Mouse (Mus musculus) gastrocnemius, adult 8-10 months (tissue): ENCODE data around the gene Srsf3. TPM values are rescaled to one million over a fixed set of nuclear protein-coding genes. Genes with fewer than 3 reads are reported as not detected.

ENCODE experiments used
- DNase-seq, 2 experiments: peaks; one replicate each; pipeline ENCODE4 v3.0.0; 2022; ENCODE audit warnings: low spot score in 2 of 2
- total RNA-seq, 4 experiments: library from RNA; stranded (reverse); gene quantifications; 2 replicates each; pipeline ENCODE4 v1.2.4; 2022

Srsf3 gene
- total RNA-seq, 4 experiments from 2014 or later = 29.4 to 43.1 (median 37.1) TPM

- peak in 1 of 2 experiments; percentile 1 for DNase-seq
Measured at GRCm38 (mm10) chr17:29086916-29087315, 54.5 kb downstream of the Srsf3 start.

DNA sequence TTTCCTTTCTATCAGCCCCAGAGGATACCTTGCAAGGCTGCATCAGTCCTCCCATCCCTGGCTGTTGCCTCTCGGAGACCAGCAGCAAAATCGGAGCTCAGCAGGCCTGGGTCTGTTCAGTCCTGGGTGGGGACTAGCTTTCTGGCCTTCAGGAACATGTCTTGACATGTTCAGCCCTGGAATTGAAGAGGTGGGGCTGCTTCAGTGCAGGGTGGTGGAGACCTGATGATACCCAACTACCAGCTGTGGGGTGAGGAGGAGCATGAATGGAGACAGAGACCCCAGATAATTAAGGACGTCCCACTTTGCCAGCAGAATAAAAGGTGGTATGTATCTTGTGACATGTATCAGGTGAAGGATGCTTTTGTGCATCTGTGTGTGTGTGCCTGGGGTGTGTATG, 58.3 kb downstream of the Srsf3 start, which contains the start of gene Cdkn1a:
Gene Cdkn1a, plus strand, starts transcription at position 201 of the 400 bp plus-strand sequence.
- DNase-seq = peak in 1 of 2 experiments; percentile 2

DNA sequence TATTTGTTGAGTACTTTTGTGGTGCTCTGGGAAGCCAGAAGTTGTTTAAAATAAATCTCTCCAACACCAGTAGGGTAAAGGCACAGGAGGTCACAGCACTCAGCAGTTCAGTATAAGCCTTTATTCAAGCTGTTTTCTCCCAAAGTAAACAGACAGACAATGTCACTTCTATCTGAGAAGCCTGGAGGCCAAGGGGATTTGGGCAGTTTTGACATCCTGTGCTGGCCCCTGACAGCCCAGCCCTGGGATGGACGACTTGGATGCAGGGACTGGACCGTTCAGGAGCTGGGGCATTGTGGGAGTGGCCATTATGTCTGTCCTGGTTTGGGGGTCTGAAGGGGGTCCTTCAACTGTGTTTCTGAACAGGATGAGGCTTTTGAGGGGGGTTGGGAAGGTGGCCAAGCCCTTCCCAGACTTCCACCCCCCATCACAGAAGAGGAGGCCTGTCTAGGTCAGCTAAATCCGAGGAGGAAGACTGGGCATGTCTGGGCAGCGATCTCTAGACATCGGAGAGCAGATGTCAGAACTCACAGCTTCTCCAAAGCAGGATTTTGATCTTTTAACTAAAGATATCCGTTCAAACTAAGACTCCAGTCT, 59.0 kb downstream of the Srsf3 start:
- DNase-seq = peak in 1 of 2 experiments; percentile 2

GRCm38 (mm10) chr17:29092497-29092896, 60.1 kb downstream of the Srsf3 start:
- peak in 1 of 2 experiments; percentile 1 for DNase-seq

Other genes with a start within 250 kb of the Srsf3 start
- 10 to 100 TPM; 13.2 to 16.5 (median 16.3) TPM for gene Brpf3, start 231.5 kb upstream of the Srsf3 start, total RNA-seq
- not detected for gene Pnpla1, start 174.2 kb upstream of the Srsf3 start, total RNA-seq
- not detected for gene 4930539E08Rik, start 117.3 kb upstream of the Srsf3 start, total RNA-seq
- gene Pxt1, start 88.8 kb upstream of the Srsf3 start, total RNA-seq = not detected
- 10 to 100 TPM; 27.0 to 38.6 (median 28.7) TPM for gene Kctd20, start 80.7 kb upstream of the Srsf3 start, total RNA-seq
- 10 to 100 TPM; 19.5 to 22.5 (median 19.8) TPM for gene Stk38, start 24.6 kb upstream of the Srsf3 start, total RNA-seq
- gene Cdkn1a, start 58.3 kb downstream of the Srsf3 start, total RNA-seq = 10 to 100 TPM in 3 of 4 experiments, 1 to 10 TPM in 1; 9.8 to 33.8 (median 12.1) TPM
- under 1 TPM in 3 of 4 experiments, not detected in 1; 0.24 to 0.61 (median 0.56) TPM for gene Rab44, start 81.5 kb downstream of the Srsf3 start, total RNA-seq
- not detected for gene Cpne5, start 205.5 kb downstream of the Srsf3 start, total RNA-seq
- gene Ppil1, start 231.6 kb downstream of the Srsf3 start, total RNA-seq = 1 to 10 TPM; 4.8 to 8.3 (median 6.7) TPM
- gene BC004004, start 236.2 kb downstream of the Srsf3 start, total RNA-seq = 100 to 1,000 TPM; 107 to 140 (median 126) TPM